Mouse (Mus musculus): ENCODE measurements at regions not wholly inside any gene's neighbourhood (a gene's known extent, or its start where the extent isn't known, plus 50 kb on each side); places are given as distances from the start of the nearest gene placed in this dataset.
"Not testable (repeated sequence)": the region's sequence is repeated elsewhere in the genome, so short reads cannot be mapped to it uniquely, and the experiment has no call there.

GRCm38 (mm10) chr14:26319821-26320220 is 62.1 kb downstream of the Duxbl3 start:
- ATAC-seq, result not testable (repeated sequence)

- ATAC-seq, result no peak
These were observed 63.0 kb downstream of the Duxbl3 start for GRCm38 (mm10) chr14:26320736-26321135.

- no peak for ATAC-seq
These were observed 70.8 kb downstream of the Duxbl3 start for GRCm38 (mm10) chr14:26328562-26328961.

GRCm38 (mm10) chr14:26341111-26341510 is 83.3 kb downstream of the Duxbl3 start:
- no peak for ATAC-seq

- no peak for ATAC-seq
These were observed 87.5 kb downstream of the Duxbl3 start for GRCm38 (mm10) chr14:26345227-26345626.

GRCm38 (mm10) chr14:26347296-26347695 is 89.5 kb downstream of the Duxbl3 start:
- ATAC-seq, result no peak

GRCm38 (mm10) chr14:26352927-26353326 is 95.2 kb downstream of the Duxbl3 start:
- peak; percentile 59 for ATAC-seq

- ATAC-seq, result no peak
These were observed 99.5 kb downstream of the Duxbl3 start for GRCm38 (mm10) chr14:26357242-26357641.

GRCm38 (mm10) chr14:26357996-26358395 is 100.2 kb downstream of the Duxbl3 start:
- no peak for ATAC-seq

- no peak for ATAC-seq
These were observed 102.3 kb downstream of the Duxbl3 start for GRCm38 (mm10) chr14:26360071-26360470.

- no peak for ATAC-seq
These were observed 103.4 kb downstream of the Duxbl3 start for GRCm38 (mm10) chr14:26361206-26361605.

Measured in activated CD4-positive, CD25-positive, alpha-beta regulatory T cell, adult 4 months (primary cell).